Mouse (Mus musculus) limb, embryonic 10.5 days (tissue): ENCODE data around the gene Hip1r. TPM values are rescaled to one million over a fixed set of nuclear protein-coding genes. Genes with fewer than 3 reads are reported as not detected.

Experiments used
- DNase-seq: peaks from one replicate; pipeline ENCODE4 v3.0.0-alpha.2; 2017; ENCODE audit warnings: low spot score
- H3K27ac ChIP-seq: fragments of 300-500 bp; sonication (generic); 2 replicates; pipeline ENCODE4 v1.5.1; 2016; ENCODE audit warnings: mild to moderate bottlenecking
- H3K27me3 ChIP-seq: fragments of 300-500 bp; sonication (generic); 2 replicates; pipeline ENCODE4 v1.6.1; 2016; ENCODE audit warnings: low read depth, mild to moderate bottlenecking; ENCODE audit not compliant: poor library complexity, severe bottlenecking
- H3K36me3 ChIP-seq: fragments of 300-500 bp; sonication (generic); 2 replicates; pipeline ENCODE4 v1.6.1; 2016; ENCODE audit warnings: mild to moderate bottlenecking, moderate library complexity
- H3K4me1 ChIP-seq: fragments of 300-500 bp; sonication (generic); 2 replicates; pipeline ENCODE4 v1.6.1; 2016
- H3K4me3 ChIP-seq: fragments of 300-500 bp; sonication (generic); 2 replicates; pipeline ENCODE4 v1.5.1; 2016; ENCODE audit warnings: mild to moderate bottlenecking, moderate library complexity
- H3K9me3 ChIP-seq: fragments of 300-500 bp; sonication (generic); replicated peaks from 2 replicates; pipeline ENCODE4 v1.6.1; 2016; ENCODE audit warnings: mild to moderate bottlenecking
- WGBS: fragments of 180-500 bp; shearing (Covaris S2); methylation state at CpG from one replicate; pipeline ENCODE4 v1.1.7; 2016; 5-methylcytosine and 5-hydroxymethylcytosine counted together
- polyA plus RNA-seq: library from polyadenylated mRNA; unstranded; fragments of >200 nt; fragmentation: Nextera tagmentation; extraction: Ambion mirVana; gene quantifications from 2 replicates; pipeline ENCODE4 v1.2.1, GENCODE M21; 2016

Hip1r gene
- polyA plus RNA-seq, 1 experiment from 2014 or later: 7.1 TPM

DNA sequence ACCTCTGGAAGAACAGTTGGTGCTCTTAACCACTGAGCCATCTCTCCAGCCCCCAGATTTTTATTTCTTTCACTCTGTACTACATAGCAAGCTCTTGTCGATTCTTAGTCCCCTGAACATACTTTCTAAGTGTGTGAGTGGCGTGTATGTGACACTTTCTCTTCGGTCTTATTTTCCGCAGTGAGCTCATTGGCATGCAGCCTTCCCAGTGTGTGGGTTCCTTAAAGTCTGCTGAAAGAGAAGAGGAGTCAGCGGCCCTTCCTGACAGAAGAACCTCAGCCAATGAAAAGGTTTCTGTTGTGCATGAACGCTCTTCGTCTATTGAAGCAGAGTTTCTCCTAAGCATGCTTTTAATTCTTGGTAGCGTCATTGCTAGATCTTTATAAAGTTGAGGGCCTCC, 16.2 kb upstream of the Hip1r start:
- no peaks in the 10 kb centered on the region for H3K4me1 ChIP-seq
- no peak overlapping the region for H3K27ac ChIP-seq

DNA sequence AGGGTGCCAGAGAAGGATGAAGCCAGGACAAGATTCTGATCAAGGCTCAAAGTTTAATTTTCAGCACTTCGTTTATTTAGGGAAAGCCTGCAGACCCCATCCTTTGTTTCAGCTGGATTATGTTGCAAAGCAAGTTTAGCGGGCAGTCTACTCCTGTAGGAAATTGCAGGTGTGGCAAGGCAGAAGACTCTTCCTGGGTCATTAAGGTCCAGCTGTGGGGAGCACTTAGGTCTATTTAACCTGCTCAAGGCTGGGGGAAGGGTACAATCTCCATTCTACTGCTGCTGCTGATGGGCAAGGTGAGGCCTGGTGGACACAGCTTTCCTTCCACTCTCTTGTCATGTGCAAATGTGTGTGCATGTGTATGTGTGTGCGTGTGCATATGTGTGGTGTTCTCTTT, 14.4 kb upstream of the Hip1r start:
- H3K27ac ChIP-seq: no peak overlapping the region
- H3K4me3 ChIP-seq: no peak overlapping the region
- H3K27me3 ChIP-seq: no peaks in the 10 kb centered on the region
- no peaks in the 10 kb centered on the region for H3K36me3 ChIP-seq
- DNase-seq: no peak
- H3K4me1 ChIP-seq: no peaks in the 10 kb centered on the region
- WGBS: 72% methylated on average over 3 of the region's 3 CpGs
- H3K9me3 ChIP-seq: no peaks in the 10 kb centered on the region

More for the DNA sequence above, 16.2 kb upstream of the Hip1r start:
- Histone ChIP-seq H3K4me3 (no peak overlapping the region), H3K36me3 (no peaks in the 10 kb centered on the region), H3K9me3 (no peaks in the 10 kb centered on the region), H3K27me3 (no peaks in the 10 kb centered on the region)
- 96% methylated on average over 8 of the region's 8 CpGs for WGBS
- DNase-seq: no peak

DNA sequence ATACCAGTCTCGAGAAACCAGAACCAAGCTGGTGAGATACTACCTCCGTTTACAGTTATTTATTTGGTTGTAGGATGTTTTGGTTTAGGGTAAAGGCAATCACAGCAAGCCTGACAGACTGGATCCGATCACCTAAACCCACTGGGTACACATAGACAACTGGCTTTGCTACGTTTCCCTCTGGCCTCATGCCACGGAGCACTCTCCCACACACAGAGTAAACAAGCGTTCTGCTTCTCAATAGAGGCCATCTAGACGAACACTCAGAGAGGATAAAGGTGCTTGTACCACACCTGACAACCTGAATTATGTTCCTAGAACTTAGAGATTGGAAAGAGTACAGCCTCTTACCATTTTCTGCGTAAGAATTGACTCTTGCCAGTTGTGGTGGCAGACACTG, 13.3 kb upstream of the Hip1r start:
- H3K4me3 ChIP-seq: no peak overlapping the region
- H3K36me3 ChIP-seq: no peaks in the 10 kb centered on the region
- 81% methylated on average over 8 of the region's 8 CpGs for WGBS
- DNase-seq: no peak
- no peaks in the 10 kb centered on the region for H3K27me3 ChIP-seq
- no peaks in the 10 kb centered on the region for H3K9me3 ChIP-seq
- no peaks in the 10 kb centered on the region for H3K4me1 ChIP-seq
- no peak overlapping the region for H3K27ac ChIP-seq

DNA sequence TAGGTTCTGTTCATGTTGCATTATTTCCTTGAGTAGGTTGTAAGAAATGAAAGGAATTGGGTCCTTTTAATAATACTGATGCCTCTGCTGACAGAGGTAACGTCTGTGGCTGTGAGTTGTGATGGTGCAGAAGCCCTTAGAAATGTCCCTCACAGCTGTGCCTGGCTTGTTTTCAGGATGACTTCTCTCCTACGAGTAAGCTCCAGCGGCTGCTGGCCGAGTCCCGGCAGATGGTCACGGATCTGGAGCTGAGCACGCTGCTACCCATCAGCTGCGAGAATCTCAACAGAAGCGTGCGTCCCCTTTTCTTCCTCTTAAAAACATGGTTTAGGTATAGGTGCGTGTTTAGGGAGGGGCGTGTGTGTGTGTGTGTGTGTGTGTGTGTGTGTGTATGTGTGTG, 12.4 kb upstream of the Hip1r start:
- DNase-seq: no peak
- WGBS: 86% methylated on average over 12 of the region's 12 CpGs
- no peak overlapping the region for H3K27ac ChIP-seq
- no peaks in the 10 kb centered on the region for H3K4me1 ChIP-seq
- H3K9me3 ChIP-seq: no peaks in the 10 kb centered on the region
- H3K27me3 ChIP-seq: no peaks in the 10 kb centered on the region
- no peaks in the 10 kb centered on the region for H3K36me3 ChIP-seq
- no peak overlapping the region for H3K4me3 ChIP-seq

DNA sequence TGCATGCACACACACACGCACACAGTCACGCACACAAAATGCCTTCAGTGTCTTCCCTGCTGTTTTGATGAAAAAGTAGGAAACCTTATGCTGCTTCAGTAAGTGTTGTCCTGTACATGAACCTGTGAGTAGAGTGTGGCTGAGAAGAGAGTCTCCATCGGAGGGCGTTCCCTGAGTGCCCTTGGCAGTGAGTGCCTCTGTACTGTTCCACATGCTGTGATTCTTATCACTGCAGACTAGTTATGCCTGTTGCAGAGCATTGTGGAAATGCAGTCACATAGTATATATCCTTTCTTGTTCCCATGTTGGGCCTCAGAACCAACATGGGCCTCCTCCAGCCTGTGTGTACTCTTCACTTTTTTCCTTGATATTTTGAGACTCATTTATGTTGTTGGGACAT, 9.2 kb upstream of the Hip1r start:
- Histone ChIP-seq H3K9me3 (no peaks in the 10 kb centered on the region), H3K27me3 (no peaks in the 10 kb centered on the region), H3K4me3 (no peak overlapping the region), H3K36me3 (no peaks in the 10 kb centered on the region), H3K27ac (no peak overlapping the region), H3K4me1 (no peaks in the 10 kb centered on the region)
- WGBS: 95% methylated on average over 4 of the region's 4 CpGs
- no peak for DNase-seq

DNA sequence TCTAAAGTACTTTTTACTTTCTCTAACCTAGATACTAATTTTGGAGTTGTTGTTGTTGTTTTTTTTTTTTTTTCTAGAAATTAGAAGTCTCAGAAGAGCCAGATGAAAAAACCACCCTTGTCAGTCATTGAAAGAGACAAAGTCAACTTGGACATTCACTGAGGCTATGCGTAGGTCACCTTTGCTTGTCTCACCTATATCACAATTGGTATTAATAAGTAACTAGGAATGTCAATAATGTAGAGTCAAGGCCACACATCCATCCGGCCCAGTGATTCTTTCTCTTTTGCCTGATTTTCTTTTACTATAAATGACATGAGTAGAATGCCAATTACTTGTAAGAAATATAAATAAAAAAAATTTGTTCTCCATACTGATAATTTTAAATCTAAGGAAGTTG, 6.7 kb upstream of the Hip1r start:
- Histone ChIP-seq H3K27me3 (peaks cover under 1% of the 10 kb centered on the region; the same call in 1 of the 2 replicates), H3K9me3 (no peaks in the 10 kb centered on the region), H3K4me1 (no peaks in the 10 kb centered on the region), H3K27ac (no peak overlapping the region), H3K4me3 (no peak overlapping the region), H3K36me3 (no peaks in the 10 kb centered on the region)
- no peak for DNase-seq
- WGBS: 95% methylated on average over 2 of the region's 2 CpGs

DNA sequence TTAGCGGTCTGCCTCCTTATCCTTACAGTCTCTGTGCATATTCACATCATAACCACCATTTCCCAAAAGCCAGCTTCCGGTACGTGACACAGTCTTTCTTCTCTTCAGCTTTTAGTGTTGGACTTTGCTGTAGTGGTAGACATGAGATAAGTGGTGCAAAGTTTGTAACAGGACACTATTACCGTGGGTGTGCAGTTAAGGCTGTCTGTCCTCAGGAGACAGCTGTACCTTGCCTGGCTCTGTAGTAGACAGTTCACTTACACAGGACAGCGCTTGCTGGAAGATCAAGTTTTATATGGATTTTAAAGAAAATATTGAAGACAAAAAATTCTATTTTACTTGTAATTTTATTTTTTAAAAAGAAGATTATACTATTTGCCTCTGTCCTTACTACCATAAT, 5.0 kb upstream of the Hip1r start:
- no peaks in the 10 kb centered on the region for H3K9me3 ChIP-seq
- H3K27ac ChIP-seq: no peak overlapping the region
- H3K36me3 ChIP-seq: no peaks in the 10 kb centered on the region
- H3K4me1 ChIP-seq: peaks cover 4% of the 10 kb centered on the region
- DNase-seq: no peak
- H3K27me3 ChIP-seq: peaks cover 18% of the 10 kb centered on the region
- 87% methylated on average over 5 of the region's 5 CpGs for whole genome bisulfite sequencing
- no peak overlapping the region for H3K4me3 ChIP-seq

DNA sequence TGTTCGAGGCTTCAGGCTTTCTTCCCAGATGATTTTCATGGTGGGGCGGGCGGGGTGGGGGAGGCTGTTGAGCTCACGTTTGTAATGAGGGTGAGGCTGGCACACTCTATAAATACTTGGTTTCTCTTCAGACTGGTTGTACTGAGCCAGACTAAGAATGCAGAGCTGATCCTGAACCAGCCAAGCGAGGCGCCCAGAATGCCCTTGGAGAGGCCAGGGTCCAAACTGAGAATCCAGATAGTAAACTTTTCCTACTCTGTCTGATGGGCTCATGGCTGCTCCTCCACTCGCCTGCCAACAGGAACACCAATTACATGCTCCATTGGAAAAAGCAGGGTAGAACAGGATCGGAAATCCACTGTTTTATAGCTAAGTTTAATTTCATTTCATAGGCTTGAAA, 4.2 kb upstream of the Hip1r start:
- WGBS: 83% methylated on average over 8 of the region's 8 CpGs
- H3K27ac ChIP-seq: no peak overlapping the region

DNA sequence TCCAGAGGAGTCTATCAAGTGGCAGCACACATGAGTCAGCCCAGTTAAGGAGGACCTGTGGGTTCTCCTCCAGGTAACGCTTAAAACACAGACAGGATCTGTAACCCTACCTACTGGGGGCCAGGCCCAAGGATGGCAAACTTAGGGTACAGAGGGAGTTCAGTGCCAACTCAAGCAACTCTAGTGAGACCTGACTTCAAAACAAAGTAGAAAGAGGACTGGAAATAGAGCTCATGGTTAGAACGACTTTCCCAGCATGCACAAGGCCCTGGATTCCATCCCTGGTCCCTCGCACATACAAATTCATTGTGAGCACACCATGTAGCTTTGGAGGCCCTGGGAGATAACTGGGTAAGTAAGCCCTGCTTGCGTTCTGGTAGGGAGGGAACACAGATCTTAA, 2.9 kb upstream of the Hip1r start:
- no peak for DNase-seq
- H3K36me3 ChIP-seq: no peaks in the 10 kb centered on the region
- no peak overlapping the region for H3K4me3 ChIP-seq
- peaks cover 38% of the 10 kb centered on the region for H3K27me3 ChIP-seq
- 87% methylated on average over 4 of the region's 4 CpGs for WGBS
- no peaks in the 10 kb centered on the region for H3K9me3 ChIP-seq
- H3K4me1 ChIP-seq: peaks cover 19% of the 10 kb centered on the region
- H3K27ac ChIP-seq: no peak overlapping the region

More for the DNA sequence above, 4.2 kb upstream of the Hip1r start:
- H3K27me3 ChIP-seq: peaks cover 24% of the 10 kb centered on the region
- peaks cover 12% of the 10 kb centered on the region for H3K4me1 ChIP-seq
- H3K9me3 ChIP-seq: no peaks in the 10 kb centered on the region
- no peak overlapping the region for H3K4me3 ChIP-seq
- no peak for DNase-seq
- H3K36me3 ChIP-seq: no peaks in the 10 kb centered on the region

DNA sequence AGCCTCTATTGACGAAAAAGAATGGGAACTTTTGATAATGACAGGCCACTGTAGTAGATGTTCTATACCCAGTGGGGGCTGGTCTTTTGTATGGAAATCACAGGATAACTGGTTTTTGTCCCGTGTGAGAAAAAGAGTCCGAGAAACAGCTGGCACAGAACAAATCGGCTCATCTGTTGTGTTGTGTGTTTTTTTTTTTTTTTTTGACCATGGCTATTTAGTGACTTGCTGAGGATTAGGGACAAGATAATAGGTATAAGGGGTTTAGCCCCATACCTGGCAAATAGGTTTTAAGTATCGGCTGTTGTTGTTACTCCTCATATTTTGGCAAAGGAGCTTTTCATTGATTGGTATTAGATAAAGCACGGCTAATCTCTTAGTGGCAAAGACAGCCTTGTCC, 975 bp upstream of the Hip1r start:
- 84% methylated on average over 6 of the region's 6 CpGs for WGBS
- H3K36me3 ChIP-seq: no peaks in the 10 kb centered on the region
- peaks cover 50% of the 10 kb centered on the region for H3K27me3 ChIP-seq
- no peaks in the 10 kb centered on the region for H3K9me3 ChIP-seq
- peaks cover 28% of the 10 kb centered on the region for H3K4me1 ChIP-seq
- H3K4me3 ChIP-seq: no peak overlapping the region
- no peak overlapping the region for H3K27ac ChIP-seq
- no peak for DNase-seq

DNA sequence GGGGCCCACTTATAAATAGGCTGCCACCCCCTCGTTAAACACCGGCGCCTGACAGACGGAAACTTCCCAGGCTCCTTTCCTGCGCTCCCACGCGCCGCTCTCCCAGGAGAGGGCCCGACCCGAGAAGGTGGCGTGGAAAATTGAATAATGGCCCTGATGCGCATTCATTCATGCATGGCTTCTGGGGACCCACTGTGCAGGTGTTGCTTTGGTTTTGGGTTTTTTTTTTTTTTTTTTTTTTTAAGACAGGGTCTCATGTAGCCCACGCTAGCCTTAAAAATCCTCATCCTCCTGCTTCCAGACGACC, 704 bp downstream of the Hip1r start:
- H3K4me3 ChIP-seq: peak overlapping the region; percentile 80
- H3K9me3 ChIP-seq: no peaks in the 10 kb centered on the region
- no peak for DNase-seq
- H3K4me1 ChIP-seq: peaks cover 33% of the 10 kb centered on the region
- 1% methylated on average over 14 of the region's 14 CpGs for WGBS
- H3K36me3 ChIP-seq: no peaks in the 10 kb centered on the region
- peaks cover 50% of the 10 kb centered on the region for H3K27me3 ChIP-seq
- H3K27ac ChIP-seq: peak overlapping the region; percentile 83; the same call in 1 of the 2 replicates

DNA sequence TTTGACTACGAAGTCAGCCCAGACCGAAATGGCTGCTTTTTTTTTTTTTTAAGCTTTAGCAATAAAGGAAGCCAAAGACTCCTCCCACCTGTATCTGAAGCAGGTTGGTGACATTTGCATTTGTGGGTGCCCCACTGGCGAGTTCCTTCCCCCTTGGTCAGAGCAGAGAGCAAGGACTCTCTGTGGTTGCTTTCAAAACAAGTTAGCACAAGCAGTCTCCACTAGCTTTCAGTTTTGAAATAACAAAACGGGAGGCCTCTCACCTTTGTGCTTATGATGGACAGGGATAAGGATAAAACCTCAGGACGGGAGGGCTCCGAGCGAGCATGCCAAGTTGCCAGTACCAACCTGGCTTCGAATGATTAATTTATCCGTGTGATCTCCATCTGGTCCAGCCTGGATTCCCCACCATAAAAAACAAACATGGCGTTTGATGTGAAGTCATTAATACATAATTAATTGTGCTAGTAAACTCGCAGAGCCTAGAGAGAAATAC, 1.2 kb downstream of the Hip1r start:
- DNase-seq: no peak
- 33% methylated on average over 11 of the region's 11 CpGs for WGBS
- Histone ChIP-seq H3K9me3 (no peaks in the 10 kb centered on the region), H3K27ac (no peak overlapping the region), H3K36me3 (no peaks in the 10 kb centered on the region), H3K27me3 (peaks cover 50% of the 10 kb centered on the region), H3K4me3 (peak overlapping the region; percentile 80), H3K4me1 (peaks cover 38% of the 10 kb centered on the region)

DNA sequence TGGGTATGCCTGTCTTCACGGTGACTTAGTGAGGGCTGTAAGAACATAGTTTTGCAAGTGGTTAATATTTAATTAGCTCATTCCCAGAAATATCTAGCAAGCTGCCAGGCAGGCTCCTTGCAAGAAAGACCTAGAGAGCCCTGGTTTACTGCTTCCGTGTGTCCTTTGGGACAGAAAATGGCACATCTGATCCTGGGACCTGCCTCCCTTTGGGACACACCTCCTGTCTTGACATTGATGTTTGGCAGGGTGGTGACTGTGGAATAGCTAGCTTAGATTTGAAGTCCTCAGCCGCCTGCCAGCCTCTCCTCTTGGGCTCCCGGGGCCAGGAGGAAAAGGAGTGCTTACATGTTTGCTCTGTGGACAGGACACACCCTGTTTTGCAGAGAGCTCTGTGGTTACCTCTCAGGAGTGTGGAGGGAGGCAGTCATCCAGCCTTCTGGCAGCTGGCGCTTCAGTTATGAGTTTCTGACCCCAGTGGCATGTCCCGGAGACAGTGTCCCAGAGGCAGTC, 2.3 kb downstream of the Hip1r start:
- DNase-seq: no peak
- peaks cover 50% of the 10 kb centered on the region for H3K27me3 ChIP-seq
- no peaks in the 10 kb centered on the region for H3K9me3 ChIP-seq
- H3K36me3 ChIP-seq: no peaks in the 10 kb centered on the region
- no peak overlapping the region for H3K4me3 ChIP-seq
- WGBS: 71% methylated on average over 6 of the region's 6 CpGs
- H3K4me1 ChIP-seq: peaks cover 39% of the 10 kb centered on the region
- no peak overlapping the region for H3K27ac ChIP-seq

DNA sequence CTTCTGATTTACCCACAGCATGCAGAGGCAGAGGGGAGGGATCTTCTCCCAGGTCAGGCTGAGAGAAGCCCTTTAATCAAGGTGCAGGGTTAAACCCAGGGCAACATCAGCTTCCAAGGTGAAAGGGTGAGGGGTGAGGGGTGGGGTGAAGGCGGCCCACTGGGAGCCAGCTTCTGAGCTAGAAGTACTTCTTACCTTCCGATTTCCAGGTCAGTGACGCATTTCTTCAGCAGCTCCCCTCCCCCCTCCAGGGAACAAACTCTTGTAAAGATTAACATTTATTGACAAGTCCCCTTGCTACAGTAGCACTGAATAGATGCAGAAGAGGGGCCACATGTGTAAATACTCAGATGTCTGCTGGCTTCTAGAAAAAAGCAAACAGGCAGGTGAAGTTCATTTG, 3.8 kb downstream of the Hip1r start:
- no peak for DNase-seq
- no peaks in the 10 kb centered on the region for H3K9me3 ChIP-seq
- H3K27ac ChIP-seq: no peak overlapping the region
- H3K36me3 ChIP-seq: no peaks in the 10 kb centered on the region
- peaks cover 44% of the 10 kb centered on the region for H3K27me3 ChIP-seq
- H3K4me1 ChIP-seq: peaks cover 44% of the 10 kb centered on the region
- no peak overlapping the region for H3K4me3 ChIP-seq
- WGBS: 29% methylated on average over 3 of the region's 3 CpGs
